Mouse (Mus musculus): ENCODE data around the gene Cd44.

The Cd44 gene

GRCm38 (mm10) chr2:102876141-102876540 is 25.3 kb downstream of the Cd44 start:
- H3K36me3 ChIP-seq (ENCODE audit: insufficient read depth, low read length) = no peaks in the 10 kb centered on the region
- TF ChIP-seq POU5F1 (IDR thresholded peaks at IDR 0.05; ENCODE audit: borderline replicate concordance, low read length) (no peak), NANOG (IDR thresholded peaks at IDR 0.05; ENCODE audit: borderline replicate concordance, low read length) (no peak), CTCF (conservative IDR thresholded peaks at IDR 0.05; ENCODE audit: low read length) (no peak)
- no peaks in the 10 kb centered on the region for H3K4me1 ChIP-seq (replicated peaks; ENCODE audit: low read depth, low read length)
- no peaks in the 10 kb centered on the region for H3K27me3 ChIP-seq (ENCODE audit: insufficient read depth, low read length)
- no peak overlapping the region for H3K4me3 ChIP-seq (replicated peaks; ENCODE audit: low read length)
- no peaks in the 10 kb centered on the region for H3K9me3 ChIP-seq (ENCODE audit: low read length)

DNA sequence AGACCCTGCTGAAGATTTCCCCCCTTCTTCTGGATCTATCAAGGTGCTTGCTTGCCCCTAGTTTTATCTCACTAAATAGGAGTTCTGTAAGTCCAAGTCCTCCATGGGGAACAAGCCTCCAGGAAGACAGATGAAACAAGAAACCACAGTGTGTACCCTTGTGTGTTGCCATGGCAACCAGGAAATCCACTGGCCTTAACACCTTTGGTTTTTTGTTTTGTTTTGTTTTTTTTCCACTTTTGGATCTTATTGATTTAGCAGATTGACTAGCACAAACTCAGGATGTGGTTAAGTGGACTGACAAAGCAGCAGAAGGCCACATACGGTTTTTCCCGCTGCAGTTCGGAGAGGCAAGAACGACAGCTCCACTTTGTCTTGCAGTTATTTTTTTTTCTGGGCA is 27.6 kb downstream of the Cd44 start:
- no peaks in the 10 kb centered on the region for H3K27me3 ChIP-seq (ENCODE audit: insufficient read depth, low read length)
- H3K36me3 ChIP-seq (ENCODE audit: insufficient read depth, low read length) = no peaks in the 10 kb centered on the region
- no peak overlapping the region for H3K4me3 ChIP-seq (replicated peaks; ENCODE audit: low read length)
- H3K4me1 ChIP-seq (replicated peaks; ENCODE audit: low read depth, low read length) = no peaks in the 10 kb centered on the region
- no peaks in the 10 kb centered on the region for H3K9me3 ChIP-seq (ENCODE audit: low read length)
- TF ChIP-seq NANOG (IDR thresholded peaks at IDR 0.05; ENCODE audit: borderline replicate concordance, low read length) (no peak), POU5F1 (IDR thresholded peaks at IDR 0.05; ENCODE audit: borderline replicate concordance, low read length) (no peak), CTCF (conservative IDR thresholded peaks at IDR 0.05; ENCODE audit: low read length) (no peak)

GRCm38 (mm10) chr2:102873194-102873593 is 28.3 kb downstream of the Cd44 start:
- no peak for TF ChIP-seq NANOG (IDR thresholded peaks at IDR 0.05; ENCODE audit: borderline replicate concordance, low read length)
- no peaks in the 10 kb centered on the region for H3K36me3 ChIP-seq (ENCODE audit: insufficient read depth, low read length)
- H3K27me3 ChIP-seq (ENCODE audit: insufficient read depth, low read length) = no peaks in the 10 kb centered on the region
- H3K4me3 ChIP-seq (replicated peaks; ENCODE audit: low read length) = no peak overlapping the region
- no peaks in the 10 kb centered on the region for H3K9me3 ChIP-seq (ENCODE audit: low read length)
- 0 out of 2 replicates have a peak, but pooled peaks cover 2% of the 10 kb centered on the region for H3K4me1 ChIP-seq (replicated peaks; ENCODE audit: low read depth, low read length)

GRCm38 (mm10) chr2:102872436-102872835 is 29.0 kb downstream of the Cd44 start:
- H3K36me3 ChIP-seq (ENCODE audit: insufficient read depth, low read length) = no peaks in the 10 kb centered on the region
- TF ChIP-seq POU5F1 (IDR thresholded peaks at IDR 0.05; ENCODE audit: borderline replicate concordance, low read length) (no peak), NANOG (IDR thresholded peaks at IDR 0.05; ENCODE audit: borderline replicate concordance, low read length) (no peak), CTCF (conservative IDR thresholded peaks at IDR 0.05; ENCODE audit: low read length) (no peak)
- no peak overlapping the region for H3K4me3 ChIP-seq (replicated peaks; ENCODE audit: low read length)
- H3K27me3 ChIP-seq (ENCODE audit: insufficient read depth, low read length) = no peaks in the 10 kb centered on the region
- no peaks in the 10 kb centered on the region for H3K9me3 ChIP-seq (ENCODE audit: low read length)
- H3K4me1 ChIP-seq (replicated peaks; ENCODE audit: low read depth, low read length) = 0 out of 2 replicates have a peak, but pooled peaks cover 2% of the 10 kb centered on the region

DNA sequence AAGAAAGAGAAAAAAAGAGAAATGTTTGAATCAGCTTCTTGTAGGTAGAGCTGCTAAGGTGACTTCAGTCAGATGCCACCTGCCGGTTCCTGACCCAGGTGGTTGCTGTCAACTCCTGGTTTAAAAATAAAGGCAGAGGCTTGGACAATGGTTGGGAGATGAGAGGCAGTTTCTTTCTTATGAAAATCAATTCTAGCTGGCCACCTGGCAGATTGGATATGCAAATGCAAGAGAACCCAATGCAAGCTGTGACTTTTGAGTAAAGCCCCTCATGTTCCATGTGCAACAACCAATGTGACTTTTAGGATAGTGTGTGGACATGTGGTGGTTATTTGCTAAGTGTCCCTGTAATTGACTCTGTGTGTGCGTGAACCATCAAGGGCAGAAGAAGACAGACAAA is 33.0 kb downstream of the Cd44 start:
- H3K4me3 ChIP-seq (replicated peaks; ENCODE audit: low read length) = no peak overlapping the region
- TF ChIP-seq NANOG (IDR thresholded peaks at IDR 0.05; ENCODE audit: borderline replicate concordance, low read length) = no peak
- no peak for TF ChIP-seq POU5F1 (IDR thresholded peaks at IDR 0.05; ENCODE audit: borderline replicate concordance, low read length)
- H3K9me3 ChIP-seq (ENCODE audit: low read length) = no peaks in the 10 kb centered on the region
- no peaks in the 10 kb centered on the region for H3K36me3 ChIP-seq (ENCODE audit: insufficient read depth, low read length)
- 0 out of 2 replicates have a peak, but pooled peaks cover 2% of the 10 kb centered on the region for H3K4me1 ChIP-seq (replicated peaks; ENCODE audit: low read depth, low read length)
- no peaks in the 10 kb centered on the region for H3K27me3 ChIP-seq (ENCODE audit: insufficient read depth, low read length)

DNA sequence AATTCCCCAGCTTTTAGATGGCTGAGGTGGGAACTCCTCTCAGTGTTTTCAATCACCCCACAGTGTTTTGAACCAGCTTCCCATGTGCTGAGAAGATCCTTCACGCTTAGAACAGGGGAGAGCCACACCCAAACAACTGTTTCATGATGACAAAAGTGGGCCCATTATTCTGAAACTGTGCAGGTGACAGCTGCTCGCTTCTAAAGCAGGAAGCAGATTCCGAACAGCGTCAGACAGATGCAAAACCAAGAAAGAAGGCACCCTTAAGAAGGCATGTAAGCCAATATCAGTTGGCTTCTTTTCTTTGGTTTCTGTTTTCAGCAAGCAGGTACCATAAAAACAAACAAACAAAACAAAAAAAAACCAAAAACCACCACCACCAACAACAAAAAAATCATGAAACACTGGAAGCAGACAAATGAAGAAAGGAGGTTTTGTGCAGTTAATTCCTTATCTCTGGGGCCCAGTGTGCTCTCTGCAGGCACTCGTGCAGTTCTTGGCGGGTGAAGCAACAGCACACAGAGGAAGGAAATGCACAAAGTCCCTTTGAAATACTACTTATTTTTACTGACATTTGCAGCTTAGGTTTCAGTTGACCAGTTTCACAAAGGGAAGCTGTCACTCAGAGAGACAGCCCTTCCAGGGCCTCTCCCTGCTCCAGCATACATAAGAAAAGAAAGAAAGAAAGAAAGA is 33.9 kb downstream of the Cd44 start:
- Histone ChIP-seq H3K4me3 (replicated peaks; ENCODE audit: low read length) (no peak overlapping the region), H3K27me3 (ENCODE audit: insufficient read depth, low read length) (no peaks in the 10 kb centered on the region), H3K9me3 (ENCODE audit: low read length) (no peaks in the 10 kb centered on the region), H3K4me1 (replicated peaks; ENCODE audit: low read depth, low read length) (0 out of 2 replicates have a peak, but pooled peaks cover 2% of the 10 kb centered on the region), H3K36me3 (ENCODE audit: insufficient read depth, low read length) (no peaks in the 10 kb centered on the region)
- TF ChIP-seq NANOG (IDR thresholded peaks at IDR 0.05; ENCODE audit: borderline replicate concordance, low read length) (no peak), CTCF (conservative IDR thresholded peaks at IDR 0.05; ENCODE audit: low read length) (no peak), POU5F1 (IDR thresholded peaks at IDR 0.05; ENCODE audit: borderline replicate concordance, low read length) (no peak)

DNA sequence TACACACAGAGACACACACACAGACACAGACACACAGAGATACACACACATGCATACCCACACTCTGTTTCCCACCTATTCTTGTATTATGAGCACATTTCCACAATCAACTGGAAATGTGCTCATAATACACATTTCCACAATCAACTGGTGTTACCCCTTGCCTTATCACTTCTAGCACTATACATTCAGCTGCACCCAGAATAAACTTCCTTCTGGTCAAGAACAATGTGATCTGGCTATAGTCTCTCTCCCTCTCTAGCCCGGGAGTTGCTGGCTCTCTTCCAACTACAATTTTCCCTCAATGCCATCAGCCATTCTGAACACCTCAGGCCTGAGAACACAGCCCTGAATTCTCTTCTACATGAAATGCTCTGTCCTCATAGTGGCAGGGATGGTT is 34.9 kb downstream of the Cd44 start:
- Histone ChIP-seq H3K4me3 (replicated peaks; ENCODE audit: low read length) (no peak overlapping the region), H3K9me3 (ENCODE audit: low read length) (no peaks in the 10 kb centered on the region), H3K4me1 (replicated peaks; ENCODE audit: low read depth, low read length) (0 out of 2 replicates have a peak, but pooled peaks cover 2% of the 10 kb centered on the region), H3K36me3 (ENCODE audit: insufficient read depth, low read length) (no peaks in the 10 kb centered on the region), H3K27me3 (ENCODE audit: insufficient read depth, low read length) (no peaks in the 10 kb centered on the region)
- TF ChIP-seq POU5F1 (IDR thresholded peaks at IDR 0.05; ENCODE audit: borderline replicate concordance, low read length) (no peak), CTCF (conservative IDR thresholded peaks at IDR 0.05; ENCODE audit: low read length) (no peak)

GRCm38 (mm10) chr2:102865354-102865752 is 36.1 kb downstream of the Cd44 start:
- TF ChIP-seq NANOG (IDR thresholded peaks at IDR 0.05; ENCODE audit: borderline replicate concordance, low read length) = no peak
- TF ChIP-seq CTCF (conservative IDR thresholded peaks at IDR 0.05; ENCODE audit: low read length) = no peak
- TF ChIP-seq POU5F1 (IDR thresholded peaks at IDR 0.05; ENCODE audit: borderline replicate concordance, low read length) = no peak
- H3K4me3 ChIP-seq (replicated peaks; ENCODE audit: low read length) = no peak overlapping the region
- H3K4me1 ChIP-seq (replicated peaks; ENCODE audit: low read depth, low read length) = 0 out of 2 replicates have a peak, but pooled peaks cover 2% of the 10 kb centered on the region
- H3K36me3 ChIP-seq (ENCODE audit: insufficient read depth, low read length) = no peaks in the 10 kb centered on the region
- no peaks in the 10 kb centered on the region for H3K27me3 ChIP-seq (ENCODE audit: insufficient read depth, low read length)
- no peaks in the 10 kb centered on the region for H3K9me3 ChIP-seq (ENCODE audit: low read length)

All from E14TG2a.4 (cell line).